Mouse (Mus musculus) cerebellum, postnatal 4 days (tissue): Measurements from ENCODE around the gene Gfm2.
"Not testable (repeated sequence)": the region's sequence is repeated elsewhere in the genome, so short reads cannot be mapped to it uniquely, and the experiment has no call there.

Experiments used
- DNase-seq, 2 experiments: peaks; one replicate each; pipeline ENCODE4 v3.0.0; 2022; ENCODE audit warnings: low spot score in 2 of 2, mixed read lengths in 1 of 2

The Gfm2 gene

DNA sequence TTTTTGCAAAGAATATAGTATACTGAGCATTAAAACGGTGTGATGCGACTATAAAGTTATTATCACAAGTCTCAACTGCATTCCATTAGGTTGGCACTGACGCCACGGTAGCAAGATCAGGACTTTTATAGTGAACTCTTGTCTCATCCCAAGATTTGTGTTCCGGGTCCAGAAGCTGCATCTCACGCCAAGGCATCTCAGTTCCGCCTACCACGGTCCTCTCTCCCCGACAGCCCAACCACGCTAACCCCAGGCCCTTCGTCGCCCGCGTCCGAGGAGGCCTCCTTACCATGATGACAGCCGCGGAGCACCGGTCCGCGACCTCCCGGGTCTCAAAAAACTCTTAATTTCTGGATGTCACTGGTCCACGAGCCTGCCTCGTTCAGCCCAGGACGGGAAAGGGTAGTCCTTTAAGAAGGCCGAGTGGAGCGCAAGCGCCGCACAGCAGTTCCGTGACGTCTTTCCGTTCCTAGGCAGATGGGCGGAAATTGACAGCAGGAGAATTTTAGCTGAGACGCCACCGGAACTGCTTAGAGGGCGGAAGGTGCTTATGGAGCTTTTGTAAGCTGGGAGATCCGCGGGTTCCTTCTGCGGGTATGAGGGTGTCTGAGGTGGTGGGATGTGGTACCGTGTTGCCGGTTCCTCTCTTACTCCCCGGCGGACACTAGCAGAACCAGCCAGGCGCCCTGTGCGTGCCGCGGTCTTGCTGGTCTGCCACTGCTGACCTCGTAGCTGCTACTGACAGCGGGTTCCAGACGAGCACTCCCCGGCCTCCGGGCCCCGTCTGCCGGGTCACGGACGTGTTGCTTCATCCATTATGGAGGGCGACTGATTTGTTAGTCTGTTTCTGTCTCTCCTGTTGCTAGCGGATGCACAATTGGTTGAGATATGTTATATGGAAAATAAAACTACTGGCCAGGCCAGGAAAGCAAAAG lies at the start of gene Gfm2, which contains the start of gene Nsa2:
TSS of gene Gfm2 (plus strand) at position 472 of the 935 bp plus-strand sequence.
TSS of gene Nsa2 (minus strand) at position 472 of the 935 bp plus-strand sequence.
- peak; percentile 70 to 81 for DNase-seq

DNA sequence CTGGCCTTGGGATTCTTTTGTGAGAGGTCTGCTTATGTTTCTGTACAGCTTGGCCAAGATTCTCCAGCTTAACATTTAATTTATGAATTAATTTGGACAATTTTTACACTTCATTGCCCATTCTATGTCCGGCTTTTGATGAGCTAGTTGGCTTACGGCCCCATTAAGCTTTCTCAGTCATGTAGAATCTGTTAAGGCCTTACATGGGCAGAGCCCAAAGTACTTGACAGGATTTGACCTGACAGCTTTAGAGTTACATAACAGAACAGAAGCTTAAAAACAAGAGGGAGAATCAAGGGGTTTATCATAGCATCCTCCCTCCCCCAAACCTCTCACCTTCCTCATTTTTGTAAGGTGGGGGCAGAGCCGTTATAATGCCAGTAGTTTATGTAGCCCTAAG lies 49.6 kb upstream of the Gfm2 start:
- DNase-seq, result no peak

DNA sequence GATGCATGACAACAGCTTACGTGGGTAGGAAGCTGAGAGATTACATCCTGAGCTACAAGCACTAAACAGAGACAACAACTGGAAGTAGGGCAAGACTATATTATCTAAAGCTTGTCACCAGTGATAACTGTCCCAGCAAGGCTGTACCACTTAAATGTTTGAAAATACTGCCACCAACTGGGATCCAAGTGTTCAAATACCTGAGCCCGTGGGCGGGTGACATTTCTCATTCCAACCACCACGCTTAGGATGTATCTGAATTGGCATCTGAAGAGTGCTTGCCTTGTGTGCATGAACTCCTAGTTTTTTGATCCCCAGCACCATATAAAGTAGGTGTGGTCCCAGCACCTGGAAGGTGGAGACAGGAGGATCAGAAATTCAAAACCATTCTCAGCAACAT lies 42.0 kb upstream of the Gfm2 start:
- DNase-seq, result no peak

DNA sequence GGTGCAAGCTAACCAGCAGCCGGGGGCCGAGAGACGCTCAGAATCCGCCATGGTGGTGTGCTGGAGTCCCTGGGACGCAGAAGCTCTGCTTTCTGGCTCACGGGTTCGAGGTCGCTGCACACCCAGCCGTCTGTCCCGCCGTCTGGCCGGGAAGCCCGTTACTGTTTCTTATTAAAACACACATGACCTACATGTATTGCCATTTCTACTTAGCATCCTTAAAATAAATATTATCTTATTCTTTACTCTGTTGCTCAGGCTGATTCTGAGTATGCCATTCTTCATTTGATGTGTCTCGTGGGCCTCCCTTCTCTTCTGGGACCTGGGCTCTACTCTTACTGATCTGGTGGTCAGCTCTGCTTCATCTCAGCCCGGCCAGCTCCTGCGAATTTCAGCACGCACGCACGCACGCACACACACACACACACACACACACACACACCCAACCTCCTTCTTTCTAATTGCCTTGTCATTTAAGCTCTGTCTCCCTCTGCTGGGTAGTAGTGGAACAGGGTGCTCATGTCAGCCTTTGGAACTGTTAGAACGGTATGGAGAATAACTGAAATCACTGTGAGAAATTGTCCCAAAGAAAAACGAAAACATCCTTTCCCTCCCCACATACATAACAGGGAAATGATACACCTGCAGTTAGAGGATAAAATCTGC lies 38.4 kb upstream of the Gfm2 start, which contains the start of gene Gm6169:
TSS of gene Gm6169 (minus strand) at position 51 of the 666 bp plus-strand sequence.
- peak; percentile 37 to 71 for DNase-seq

DNA sequence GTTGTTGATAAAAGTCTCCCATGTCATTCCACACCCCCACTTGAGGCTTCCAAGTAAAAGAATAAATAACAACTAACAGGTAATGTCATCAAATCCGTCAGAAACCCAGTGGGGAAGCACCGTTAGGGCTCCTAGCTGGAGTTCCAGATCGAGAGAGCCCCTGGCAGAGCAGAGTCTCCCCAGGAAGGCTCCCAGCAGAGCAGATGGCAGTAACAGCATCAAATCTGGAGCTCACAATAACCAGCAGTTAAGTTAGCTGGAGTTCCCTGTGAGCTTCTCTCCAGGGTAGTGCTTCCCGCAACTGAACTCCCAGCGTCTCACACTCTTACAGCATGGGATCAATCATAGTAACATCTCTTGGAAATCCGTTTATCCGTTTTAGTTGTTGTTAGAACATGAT lies 32.7 kb upstream of the Gfm2 start:
- DNase-seq, result no peak

DNA sequence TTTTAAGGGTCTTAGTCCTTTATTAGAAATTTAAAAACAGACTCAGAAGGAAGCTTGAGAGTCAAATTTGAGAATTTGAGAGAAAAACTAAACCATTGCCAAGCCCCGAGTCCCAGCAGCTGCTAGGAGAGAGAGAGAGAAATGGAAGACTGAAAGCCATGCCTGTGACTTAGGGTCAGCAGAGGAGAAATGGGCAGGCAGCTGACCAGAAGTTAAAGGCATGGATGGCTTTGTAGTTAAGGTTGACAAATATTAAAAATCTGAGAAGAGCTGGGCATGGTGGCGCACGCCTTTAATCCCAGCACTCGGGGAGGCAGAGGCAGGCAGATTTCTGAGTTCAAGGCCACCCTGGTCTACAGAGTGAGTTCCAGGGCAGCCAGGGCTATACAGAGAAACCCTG lies 30.0 kb upstream of the Gfm2 start:
- not testable (repeated sequence) for DNase-seq

DNA sequence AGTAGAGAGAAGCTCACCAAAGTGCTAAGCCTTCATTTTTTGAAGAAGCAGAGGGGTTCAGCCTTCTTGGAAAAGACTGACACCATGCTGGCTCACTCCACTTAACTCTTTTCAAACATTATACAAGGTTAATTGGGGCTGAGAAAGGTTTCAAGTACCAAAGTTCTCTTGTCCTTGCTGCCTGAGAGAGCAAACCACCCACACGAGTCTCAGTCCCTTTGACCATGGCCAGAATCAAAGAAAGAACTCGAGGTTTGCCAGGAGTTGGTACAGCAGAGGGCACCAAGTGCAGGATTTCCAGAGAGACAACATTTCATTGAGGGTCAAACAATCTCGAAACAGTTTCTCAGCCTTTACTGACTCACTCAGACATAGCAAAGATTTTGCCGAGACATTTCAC lies 28.7 kb upstream of the Gfm2 start:
- DNase-seq, result no peak

DNA sequence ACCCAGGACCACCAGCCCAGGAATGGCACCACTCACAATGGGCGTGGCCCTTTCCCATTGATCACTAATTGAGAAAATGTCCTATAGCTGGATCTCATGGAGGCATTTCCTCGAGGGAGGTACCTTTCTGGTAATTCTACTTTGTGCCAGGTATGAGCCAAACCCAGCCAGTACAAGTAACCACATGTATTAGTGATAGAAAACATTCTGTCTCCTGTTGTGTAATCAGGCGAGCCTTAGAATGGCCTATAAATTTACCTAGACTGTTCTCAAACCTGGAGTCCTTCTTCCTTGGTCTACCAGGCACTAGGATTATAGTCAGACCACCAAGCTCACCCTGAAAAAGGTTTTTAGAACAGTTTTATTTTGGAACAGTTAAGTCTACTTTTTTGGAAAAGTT lies 16.4 kb upstream of the Gfm2 start:
- DNase-seq, result no peak

DNA sequence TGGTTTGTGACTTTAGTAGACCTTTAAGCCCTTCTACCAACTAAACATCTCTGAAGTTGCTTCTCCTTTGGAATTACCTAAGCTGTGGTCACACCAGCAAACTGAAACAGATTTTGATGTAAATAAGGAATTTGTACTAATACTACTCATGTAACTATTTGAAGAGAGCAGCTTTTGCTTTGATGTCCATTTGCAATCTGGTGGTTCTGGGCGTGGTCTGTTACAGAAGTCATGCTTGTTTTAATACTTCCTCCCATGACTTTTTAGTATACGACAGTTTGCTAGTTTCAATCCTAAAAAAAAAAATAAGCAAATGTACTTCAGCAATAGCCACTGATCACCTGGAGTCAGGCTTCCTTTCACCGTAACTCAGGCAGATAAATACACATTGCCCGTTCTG lies 8.1 kb upstream of the Gfm2 start:
- DNase-seq, result not testable (repeated sequence)

DNA sequence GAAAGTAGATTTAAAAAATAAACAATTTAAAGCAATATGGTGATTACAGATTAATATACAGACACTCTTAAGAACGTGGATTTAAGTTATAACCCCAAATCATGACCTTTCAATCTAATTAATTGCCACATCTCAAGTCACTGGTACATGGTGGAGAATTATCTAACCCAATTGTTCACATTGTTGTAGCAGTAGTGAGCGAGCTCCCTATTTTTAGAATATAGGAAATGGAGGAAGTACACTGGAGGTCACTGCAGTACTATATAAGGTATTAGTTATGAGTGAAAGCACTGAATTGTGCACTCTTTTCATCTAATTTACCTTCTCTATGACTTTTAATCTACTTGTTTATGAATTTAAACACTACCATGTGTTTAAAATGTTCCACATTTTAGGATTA lies 7.3 kb upstream of the Gfm2 start:
- DNase-seq, result not testable (repeated sequence)

DNA sequence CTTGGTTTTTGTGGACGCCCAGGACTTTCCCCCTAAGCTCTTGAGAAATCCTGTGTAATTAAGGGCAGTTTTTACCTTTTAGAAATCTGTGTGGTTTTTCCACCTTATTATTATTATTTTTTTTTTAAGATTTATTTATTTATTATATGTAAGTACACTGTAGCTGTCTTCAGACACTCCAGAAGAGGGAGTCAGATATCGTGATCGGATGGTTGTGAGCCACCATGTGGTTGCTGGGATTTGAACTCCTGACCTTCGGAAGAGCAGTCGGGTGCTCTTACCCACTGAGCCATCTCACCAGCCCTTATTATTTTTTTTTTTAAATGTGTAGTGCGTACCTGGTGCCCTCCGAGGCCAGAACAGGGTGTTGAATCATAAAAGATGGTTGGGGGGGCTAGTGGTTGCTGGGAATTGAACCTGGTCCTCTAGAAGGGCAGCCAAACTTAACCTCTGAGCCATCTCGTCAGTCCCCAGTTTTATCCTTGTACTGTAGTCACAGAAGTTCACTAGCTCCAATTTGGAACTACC lies 731 bp downstream of the Gfm2 start:
- not testable (repeated sequence) for DNase-seq

DNA sequence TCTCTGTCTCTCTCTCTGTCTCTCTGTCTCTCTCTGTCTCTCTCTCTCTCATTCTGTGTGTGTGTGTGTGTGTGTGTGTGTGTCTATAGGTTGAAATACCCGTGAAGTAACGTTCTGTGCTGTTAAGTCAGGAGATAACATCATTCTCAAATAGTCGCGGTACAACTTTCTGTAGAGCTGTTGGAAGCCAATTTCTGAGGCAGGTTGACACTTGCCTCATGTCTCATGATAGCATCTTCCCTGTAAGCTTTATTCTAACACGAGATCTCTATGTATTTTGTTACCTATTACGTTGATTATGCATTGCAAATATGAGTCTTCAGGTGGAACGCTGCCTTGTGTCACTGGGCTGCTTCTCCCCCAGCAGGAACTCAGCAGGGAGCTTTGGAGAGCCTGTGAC lies 4.6 kb downstream of the Gfm2 start:
- DNase-seq, result no peak

DNA sequence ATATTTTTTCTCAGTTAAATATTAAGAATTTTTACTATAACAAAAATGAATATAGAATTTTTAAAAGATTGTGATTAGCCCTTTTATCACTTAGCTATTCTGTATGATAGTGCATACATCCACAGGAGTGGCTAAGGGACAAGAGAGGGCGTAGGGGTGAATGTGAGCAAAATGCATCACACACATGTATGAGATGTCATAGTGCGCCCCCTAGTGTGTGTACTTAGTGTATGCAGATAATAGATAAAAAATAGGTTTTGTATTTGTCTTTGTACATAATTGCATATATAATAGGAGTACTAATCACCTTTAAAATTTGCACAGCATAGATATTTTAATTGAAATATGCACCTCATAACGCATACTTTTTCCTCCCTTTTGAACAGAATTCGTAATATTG lies 8.1 kb downstream of the Gfm2 start:
- DNase-seq, result peak in 1 of 2 experiments; percentile 27

DNA sequence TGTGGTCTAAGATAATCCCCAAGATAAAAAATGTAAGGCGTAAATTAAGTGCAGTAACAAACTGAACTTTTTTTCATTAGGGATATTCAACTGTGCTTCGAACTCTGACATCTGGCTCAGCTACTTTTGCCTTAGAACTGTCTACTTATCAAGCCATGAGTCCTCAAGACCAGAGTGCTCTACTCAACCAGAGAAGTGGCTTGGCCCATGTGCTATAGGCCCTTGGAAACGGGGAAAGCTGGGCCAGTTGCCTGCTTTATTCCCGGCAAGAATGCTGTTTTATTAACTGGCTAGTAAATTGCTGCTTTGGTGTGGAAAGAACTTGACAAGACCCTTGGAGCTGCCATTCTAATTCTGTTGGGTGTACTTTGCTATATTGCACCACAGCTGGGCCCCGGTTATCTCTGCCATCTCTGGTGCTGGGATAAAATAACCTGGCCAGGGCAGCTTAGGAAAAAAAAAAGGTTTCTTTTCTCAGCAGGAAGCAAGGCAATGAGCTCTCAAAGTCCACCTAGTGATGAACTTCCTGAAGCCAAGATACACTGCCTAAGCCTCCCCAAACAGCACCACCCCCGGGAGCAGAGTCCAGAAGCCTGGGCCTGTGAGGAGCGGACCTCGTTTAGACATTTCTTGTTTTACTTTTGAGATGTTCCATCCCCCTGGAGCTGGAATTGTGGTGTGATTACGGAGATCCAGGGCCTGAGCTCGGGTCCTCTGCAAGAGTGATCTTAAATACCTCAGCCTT lies 38.0 kb downstream of the Gfm2 start:
- DNase-seq, result no peak

DNA sequence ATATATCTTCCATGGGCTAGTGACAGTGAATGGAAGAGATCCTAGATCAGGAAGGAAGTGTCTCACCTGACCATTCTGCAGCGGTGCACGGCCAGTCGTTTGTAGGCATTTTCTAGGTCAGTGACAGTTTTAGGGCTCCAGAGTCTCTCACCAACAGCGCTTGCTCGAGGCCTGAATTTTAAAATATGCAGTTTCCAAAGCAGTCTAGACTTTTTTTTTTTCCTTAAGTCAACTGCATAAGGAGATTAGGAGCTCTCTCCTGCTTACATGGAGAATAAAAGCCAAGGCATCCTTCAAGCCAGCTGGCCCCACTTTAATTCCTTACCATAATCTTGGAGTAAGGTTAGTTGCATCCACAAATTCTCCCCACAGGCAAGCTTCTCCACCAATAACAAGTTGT lies 39.0 kb downstream of the Gfm2 start:
- DNase-seq, result no peak

DNA sequence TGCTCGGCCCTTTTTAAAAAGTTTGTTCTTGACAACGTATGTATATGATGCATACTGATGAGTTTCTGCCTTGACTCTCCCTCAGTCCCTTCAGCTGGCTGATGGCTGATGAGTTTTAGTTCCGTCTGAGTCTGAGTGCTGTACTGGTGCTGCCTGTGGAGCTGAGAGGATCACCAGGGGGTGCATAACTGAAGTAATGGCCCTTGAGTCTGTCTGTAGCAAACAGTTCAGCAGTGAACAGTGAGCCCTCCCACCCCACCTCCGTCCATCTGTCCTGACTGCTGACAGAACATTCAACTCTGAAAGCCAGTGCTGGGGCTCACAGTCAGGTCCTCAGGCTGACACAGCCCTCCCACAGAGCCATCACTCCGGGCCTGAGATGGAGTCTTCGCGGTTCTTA lies 41.2 kb downstream of the Gfm2 start:
- DNase-seq, result no peak

DNA sequence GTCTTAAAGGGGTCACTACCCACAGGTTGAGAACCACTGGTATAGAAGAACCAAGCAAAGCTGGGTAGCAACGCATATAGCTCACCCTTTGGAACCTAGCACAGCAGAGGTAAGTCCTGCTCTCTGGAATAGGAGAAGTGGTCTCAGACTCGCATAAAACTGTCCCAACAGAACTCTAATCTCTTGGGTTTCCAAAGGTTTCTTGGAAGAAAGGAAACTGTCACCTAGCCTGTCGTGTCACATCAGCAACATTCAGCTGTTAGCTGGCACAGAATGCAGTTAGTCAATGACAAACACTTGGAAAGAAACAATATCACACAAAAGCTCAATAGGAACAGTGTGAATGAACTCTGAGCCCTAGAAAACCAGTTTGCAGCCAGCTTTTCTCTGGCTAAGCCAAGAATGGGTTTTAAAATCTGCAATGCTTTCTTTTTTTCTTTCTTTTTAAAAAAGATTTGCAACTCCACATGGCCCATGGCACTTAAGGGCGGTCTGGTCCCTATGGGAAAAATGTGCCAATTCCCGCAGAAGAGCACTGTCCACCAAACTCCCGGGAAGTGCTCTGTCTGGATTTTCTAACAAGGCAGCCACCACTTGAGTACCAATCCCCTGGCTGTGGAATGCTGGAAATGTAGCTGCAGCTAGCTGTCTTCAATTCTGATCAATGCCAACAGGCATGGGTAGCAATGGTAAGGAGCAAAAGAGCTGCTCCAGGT lies 42.5 kb downstream of the Gfm2 start:
- no peak for DNase-seq

DNA sequence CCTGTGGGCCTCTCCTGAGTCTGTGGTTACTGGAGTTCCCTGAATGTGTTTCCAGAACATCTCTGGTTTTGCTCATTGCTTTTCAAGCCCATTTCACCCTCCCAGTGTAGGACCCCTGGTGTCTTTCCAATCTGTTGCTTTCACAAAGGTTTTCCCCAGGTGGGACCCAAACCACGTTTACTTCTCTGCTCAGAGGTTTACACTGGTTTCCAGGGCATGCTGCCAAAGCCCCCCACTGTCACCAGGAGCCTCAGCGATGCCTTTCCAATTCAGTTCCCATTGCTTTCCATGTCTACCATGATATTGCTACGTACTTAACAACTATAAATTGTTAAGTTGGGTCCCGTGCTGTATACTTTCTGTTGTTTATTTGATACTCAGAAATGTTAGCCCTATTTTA lies 45.1 kb downstream of the Gfm2 start:
- no peak for DNase-seq

DNA sequence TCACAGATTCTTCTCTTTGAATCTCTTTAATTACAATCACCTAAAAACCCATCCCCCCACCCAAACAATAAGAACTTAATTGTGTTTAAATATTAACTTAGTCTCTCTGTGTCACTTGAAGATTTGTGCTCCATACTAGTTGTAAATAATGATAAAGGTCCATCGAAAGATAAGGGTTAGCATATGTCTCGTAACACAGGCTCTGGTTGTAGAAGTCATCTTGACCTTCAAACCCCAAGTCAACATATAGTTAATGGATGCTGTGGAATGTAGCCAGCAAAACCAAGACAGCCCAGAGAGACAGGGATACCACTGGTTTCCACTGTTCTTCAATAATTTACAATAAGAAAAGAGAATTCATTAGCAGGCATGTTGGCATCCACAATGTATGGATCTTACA lies 46.4 kb downstream of the Gfm2 start:
- no peak for DNase-seq

DNA sequence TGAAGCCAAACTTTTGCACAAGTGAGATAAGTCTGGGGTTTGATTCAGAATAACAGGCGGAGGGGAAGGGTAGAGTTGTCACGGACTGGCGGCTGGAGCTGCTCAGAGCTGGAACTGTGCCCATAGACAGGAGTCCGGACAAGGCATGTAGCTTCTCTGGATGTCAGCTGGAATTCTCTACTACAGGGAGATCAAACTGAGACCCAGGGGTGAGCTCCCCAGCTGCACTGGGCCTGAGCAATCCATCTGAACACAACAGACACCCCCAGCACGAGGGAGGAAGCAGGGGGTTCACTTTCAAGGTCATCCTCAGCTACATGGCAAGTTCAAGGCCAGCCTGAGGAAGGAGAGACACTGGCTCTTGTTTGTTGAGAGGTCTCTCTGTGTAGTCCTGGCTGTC lies 46.9 kb downstream of the Gfm2 start:
- DNase-seq, result no peak

DNA sequence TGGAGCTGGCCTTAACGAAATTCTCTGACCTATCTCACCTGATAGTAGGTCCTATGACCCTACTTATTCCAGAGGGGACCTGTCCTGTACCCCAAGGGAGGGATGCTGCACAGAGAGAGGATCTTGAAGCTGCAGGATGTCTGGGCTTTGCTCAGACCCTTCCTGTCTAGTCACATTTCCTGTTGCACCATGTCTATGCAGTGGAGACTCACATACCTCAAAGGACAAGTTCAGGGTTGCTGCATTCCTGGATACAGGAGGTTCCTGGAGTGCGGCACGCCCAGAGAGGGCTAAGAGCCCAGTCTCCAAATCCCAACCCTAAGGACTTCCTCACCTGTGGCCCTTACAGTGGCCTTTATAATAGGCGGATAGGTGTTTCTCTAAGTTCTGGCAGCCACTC lies 48.6 kb downstream of the Gfm2 start:
- no peak for DNase-seq
